Mouse (Mus musculus): ENCODE data around the gene Dmc1.

GRCm38 (mm10) chr15:79604990-79605665, at the start of gene Dmc1:
- TF ChIP-seq CTCF (IDR thresholded peaks at IDR 0.05; ENCODE audit: low read depth) (no peak), EP300 (IDR thresholded peaks at IDR 0.05; ENCODE audit: low read depth) (no peak)
